26 mouse cellular contexts compared by ENCODE assay signal in the genomic region with DNA sequence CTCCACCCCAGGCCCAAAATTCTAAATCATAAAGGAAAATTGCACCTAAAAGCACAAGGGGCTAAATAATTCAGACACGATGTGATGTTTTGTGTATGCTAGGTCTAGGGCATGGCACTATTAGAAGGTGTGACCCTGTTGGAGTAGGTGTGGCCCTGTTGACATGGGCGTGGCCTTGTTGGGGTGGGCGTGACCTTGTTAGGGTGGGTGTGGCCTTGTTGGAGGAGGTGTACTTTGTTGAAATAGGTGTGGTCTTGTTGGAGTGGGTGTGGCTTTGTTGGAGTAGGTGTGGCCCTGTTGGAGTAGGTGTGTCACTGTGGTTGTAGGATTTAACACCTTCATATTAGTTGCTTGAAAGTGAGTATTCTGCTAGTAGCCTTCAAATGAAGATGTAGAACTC.
DNase-seq lines count a peak whose midpoint lies in the region; ATAC-seq and TF ChIP-seq lines count a peak whose summit lies in the region.
"Had no signal": no experiment of that assay in that cellular context is flagged by ENCODE, and none has a peak within 500 bp of the region (broad histone marks: within the 10 kb centered on the region; RNA-seq: fewer than 3 reads in every experiment).

No protein-coding gene starts in this region.

- no peak overlapping the region for H3K27ac ChIP-seq in liver, postnatal 0 days (ENCODE audit: low read depth)
- no peak overlapping the region for H3K27ac ChIP-seq in stomach, postnatal 0 days (replicated peaks)
- no peak overlapping the region for H3K27ac ChIP-seq in intestine, embryonic 16.5 days (ENCODE audit: low read length)
- H3K27ac ChIP-seq: embryonic facial prominence, embryonic 13.5 days; embryonic facial prominence, embryonic 15.5 days; forebrain, embryonic 10.5 days; forebrain, embryonic 12.5 days had no signal

- TF ChIP-seq CTCF in liver, postnatal 0 days (IDR thresholded peaks at IDR 0.05; ENCODE audit: low read depth), result no peak
- TF ChIP-seq CTCF in stomach, postnatal 0 days (IDR thresholded peaks at IDR 0.05; ENCODE audit: low read depth), result no peak

- no peaks in the 10 kb centered on the region; the same call in 1 of the 2 replicates for H3K9me3 ChIP-seq in liver, postnatal 0 days (ENCODE audit: low read length)
- H3K9me3 ChIP-seq in stomach, postnatal 0 days (ENCODE audit: control insufficient read depth, low read length), result no peaks in the 10 kb centered on the region
- no peaks in the 10 kb centered on the region for H3K9me3 ChIP-seq in intestine, embryonic 16.5 days (ENCODE audit: control insufficient read depth, low read length)
- H3K9me3 ChIP-seq: embryonic facial prominence, embryonic 13.5 days; embryonic facial prominence, embryonic 15.5 days; forebrain, embryonic 10.5 days; forebrain, embryonic 12.5 days had no signal

- peak; percentile 13 for DNase-seq in liver
- DNase-seq in liver, postnatal 0 days, result no peak
- peak; percentile 72 for DNase-seq in ZHBTc4 (ENCODE audit: low read depth, low spot score)
- peak; percentile 24 for DNase-seq in stomach, postnatal 0 days (ENCODE audit: low spot score)
- DNase-seq in gastrocnemius, adult 8-10 months (ENCODE audit: low spot score in 2 of 2), result no peak
- DNase-seq: adrenal gland, adult 2 months; adrenal gland, postnatal 10 days; adrenal gland, postnatal 25 days; B cell, adult 2 months; cerebellum, adult 11 months; cerebellum, adult 18-20 months; cerebellum, adult 8-10 months; cerebellum, adult 9-11 months; cerebellum, postnatal 14 days; cerebellum, postnatal 36 days; embryo, embryonic 11 days had no signal

- H3K36me3 ChIP-seq in liver, postnatal 0 days (replicated peaks; ENCODE audit: insufficient read depth, low read length), result no peaks in the 10 kb centered on the region
- no peaks in the 10 kb centered on the region for H3K36me3 ChIP-seq in stomach, postnatal 0 days (ENCODE audit: control insufficient read depth, insufficient read depth, low read length)
- H3K36me3 ChIP-seq in intestine, embryonic 16.5 days (ENCODE audit: control insufficient read depth, insufficient read depth, low read length), result no peaks in the 10 kb centered on the region
- H3K36me3 ChIP-seq: embryonic facial prominence, embryonic 13.5 days; embryonic facial prominence, embryonic 15.5 days; forebrain, embryonic 10.5 days; forebrain, embryonic 12.5 days had no signal

- no peaks in the 10 kb centered on the region for H3K27me3 ChIP-seq in liver, postnatal 0 days (ENCODE audit: insufficient read depth, low read length)
- no peaks in the 10 kb centered on the region for H3K27me3 ChIP-seq in stomach, postnatal 0 days (ENCODE audit: control insufficient read depth, insufficient read depth, low read length)
- H3K27me3 ChIP-seq in intestine, embryonic 16.5 days (replicated peaks; ENCODE audit: control insufficient read depth, insufficient read depth, low read length), result no peaks in the 10 kb centered on the region
- H3K27me3 ChIP-seq: CH12.LX; embryonic facial prominence, embryonic 13.5 days; embryonic facial prominence, embryonic 15.5 days had no signal

- H3K9ac ChIP-seq in liver, postnatal 0 days (replicated peaks), result no peak overlapping the region
- no peak overlapping the region for H3K9ac ChIP-seq in stomach, postnatal 0 days (ENCODE audit: low read length)
- H3K9ac ChIP-seq in intestine, embryonic 16.5 days (ENCODE audit: low read depth, low read length), result no peak overlapping the region
- H3K9ac ChIP-seq: embryonic facial prominence, embryonic 13.5 days; embryonic facial prominence, embryonic 15.5 days; forebrain, embryonic 12.5 days had no signal

- WGBS in liver, postnatal 0 days (ENCODE audit: insufficient replicate concordance), result 75% methylated on average over 3 of the region's 3 CpGs
- WGBS in stomach, postnatal 0 days, result 72% methylated on average over 3 of the region's 3 CpGs
- WGBS in intestine, embryonic 16.5 days, result 83% methylated on average over 3 of the region's 3 CpGs

- TF ChIP-seq EP300 in liver, postnatal 0 days (IDR thresholded peaks at IDR 0.05; ENCODE audit: low read depth), result no peak
- TF ChIP-seq EP300 in stomach, postnatal 0 days (optimal IDR thresholded peaks at IDR 0.05), result no peak

- no peak for ATAC-seq in liver, postnatal 0 days
- peak; percentile 63; the same call in 1 of the 2 replicates for ATAC-seq in stomach, postnatal 0 days (ENCODE audit: low FRiP score, low TSS enrichment)
- no peak for ATAC-seq in intestine, embryonic 16.5 days
- ATAC-seq: CD4-positive, CD25-positive, alpha-beta regulatory T cell, adult 4 months; forebrain, embryonic 14.5 days; forebrain, embryonic 16.5 days had no signal

- H3K4me2 ChIP-seq in liver, postnatal 0 days (ENCODE audit: low read depth, low read length), result no peak overlapping the region
- no peak overlapping the region for H3K4me2 ChIP-seq in stomach, postnatal 0 days (replicated peaks; ENCODE audit: low read depth)
- no peak overlapping the region for H3K4me2 ChIP-seq in intestine, embryonic 16.5 days (ENCODE audit: low read depth, low read length)
- H3K4me2 ChIP-seq: embryonic facial prominence, embryonic 13.5 days; embryonic facial prominence, embryonic 15.5 days; forebrain, embryonic 12.5 days had no signal

- H3K4me1 ChIP-seq in liver, postnatal 0 days (ENCODE audit: insufficient read depth), result no peaks in the 10 kb centered on the region
- H3K4me1 ChIP-seq in stomach, postnatal 0 days (replicated peaks; ENCODE audit: control insufficient read depth, insufficient read depth), result no peaks in the 10 kb centered on the region
- peaks cover 3% of the 10 kb centered on the region; the same call in 1 of the 2 replicates for H3K4me1 ChIP-seq in intestine, embryonic 16.5 days (ENCODE audit: control insufficient read depth, insufficient read depth, low read length)

- no peak overlapping the region for H3K4me3 ChIP-seq in liver, postnatal 0 days (ENCODE audit: low read depth, low read length)
- no peak overlapping the region for H3K4me3 ChIP-seq in stomach, postnatal 0 days (ENCODE audit: low read depth, low read length)
- no peak overlapping the region for H3K4me3 ChIP-seq in intestine, embryonic 16.5 days (ENCODE audit: low read length)
- H3K4me3 ChIP-seq: embryonic facial prominence, embryonic 13.5 days; embryonic facial prominence, embryonic 15.5 days; erythroblast, embryonic 14.5 days; forebrain, embryonic 10.5 days; forebrain, embryonic 12.5 days had no signal

Comparison
In these comparisons a context has a peak if more than half of its experiments do, and no peak if none do; other contexts are left out.
1. DNase-seq: peak in liver (single experiment), ZHBTc4 (single experiment) and stomach, postnatal 0 days (single experiment); none in liver, postnatal 0 days (single experiment) and gastrocnemius, adult 8-10 months (0 of 2).